Mouse (Mus musculus) liver, embryonic 14.5 days (tissue): Measurements from ENCODE around the gene Sema5a.

ENCODE experiments used
- CTCF ChIP-seq: IDR thresholded peaks from 2 replicates; pipeline ENCODE4 v1.5.1; 2016; ENCODE audit warnings: antibody characterized with exemption, low read depth, control low read depth
- EP300 ChIP-seq: IDR thresholded peaks from 2 replicates; pipeline ENCODE4 v1.6.1; 2016; ENCODE audit warnings: antibody characterized with exemption, low read depth

DNA sequence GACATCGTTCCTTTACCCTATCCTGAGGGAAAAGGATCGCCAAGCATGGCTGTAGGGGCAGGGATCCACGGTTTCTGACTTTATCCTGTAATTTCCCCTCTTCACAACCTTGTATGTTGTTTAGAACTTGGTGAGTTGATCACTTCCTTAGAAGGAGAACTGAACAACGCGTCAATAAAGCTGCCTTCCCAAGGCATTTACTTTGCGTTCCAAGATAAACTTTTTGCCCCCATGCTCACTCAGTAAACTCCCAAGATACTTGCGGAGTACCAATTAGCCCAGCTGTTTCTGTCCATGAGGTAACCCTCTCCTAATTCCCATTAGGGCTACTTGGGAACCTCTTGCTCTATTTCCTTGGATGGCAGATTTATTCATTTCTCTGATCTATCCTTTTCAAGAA, 786 bp upstream of the Sema5a start:
- TF ChIP-seq CTCF (no peak), EP300 (no peak)
